Mouse (Mus musculus) adipocyte (in vitro differentiated cells): ENCODE results near the gene Tchhl1.

Experiments used
- DNase-seq: peaks from one replicate; pipeline ENCODE4 v3.0.0-alpha.2; 2016; ENCODE audit warnings: low spot score

Tchhl1 gene

GRCm38 (mm10) chr3:93504536-93505189 lies 36.1 kb downstream of the Tchhl1 start:
- no peak for DNase-seq

- DNase-seq = no peak
Measured at GRCm38 (mm10) chr3:93505960-93506863, 37.7 kb downstream of the Tchhl1 start.

GRCm38 (mm10) chr3:93506881-93507325 lies 38.3 kb downstream of the Tchhl1 start:
- DNase-seq = no peak

DNA sequence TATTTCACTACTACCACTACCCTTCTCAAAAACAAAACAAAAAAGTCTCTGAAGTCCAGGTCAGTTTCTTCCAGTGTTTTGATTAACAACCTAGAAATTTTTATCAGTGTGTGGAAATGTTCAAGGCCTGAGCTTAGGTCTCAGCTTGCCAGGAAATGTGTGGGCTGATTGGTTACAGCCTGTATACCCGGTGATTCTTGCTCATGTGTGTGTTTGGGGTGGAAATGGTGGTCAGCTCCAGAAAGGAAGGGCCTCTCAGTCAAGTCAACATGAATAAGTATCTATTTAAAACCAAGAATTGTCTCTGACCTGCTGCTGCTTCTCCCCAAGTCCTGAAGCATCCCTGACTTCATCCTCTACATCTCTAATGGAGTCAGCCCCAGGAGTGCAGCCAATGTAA lies 40.7 kb downstream of the Tchhl1 start:
- no peak for DNase-seq

- DNase-seq = no peak
Measured at GRCm38 (mm10) chr3:93511036-93511435, 42.5 kb downstream of the Tchhl1 start.

DNA sequence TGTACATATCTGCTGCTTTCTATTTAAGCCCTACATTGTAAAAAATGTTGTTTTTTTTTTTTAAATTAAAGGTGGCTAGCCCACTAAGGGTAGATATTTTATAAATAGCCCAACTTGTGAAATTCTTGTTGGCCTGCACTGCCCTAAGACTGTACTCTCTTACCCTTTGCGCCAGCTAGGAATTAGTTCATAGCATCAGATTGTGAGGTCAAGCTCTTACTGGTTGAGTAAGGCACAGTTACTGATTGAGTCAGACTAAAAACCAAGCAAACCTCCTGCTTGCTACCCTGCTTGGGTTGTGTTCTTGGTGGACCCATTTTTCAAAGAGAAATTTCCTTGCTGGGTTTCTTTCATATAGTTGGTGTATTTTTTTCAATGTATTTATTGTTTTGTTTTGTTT lies 43.2 kb downstream of the Tchhl1 start:
- DNase-seq = peak; percentile 75

GRCm38 (mm10) chr3:93512386-93513101 lies 44.0 kb downstream of the Tchhl1 start:
- peak; percentile 55 for DNase-seq

DNA sequence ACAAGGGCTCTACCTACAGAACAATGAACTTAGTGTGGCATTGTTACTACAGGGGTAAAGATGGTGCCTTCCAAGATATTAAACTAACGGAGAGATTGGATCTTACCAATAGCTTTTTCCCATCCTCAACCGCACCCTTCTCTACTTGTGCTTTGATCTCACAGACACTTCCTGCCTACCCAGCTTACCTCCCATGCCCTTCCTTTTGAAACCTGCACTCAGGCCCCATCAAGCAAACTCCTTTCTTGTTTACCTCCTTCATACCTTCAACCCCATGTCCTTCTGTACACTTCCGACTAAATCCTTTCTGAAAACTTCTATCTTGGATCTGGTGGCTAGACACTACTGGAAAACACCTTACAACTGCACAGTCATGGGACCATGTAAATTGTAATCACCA lies 46.1 kb downstream of the Tchhl1 start:
- no peak for DNase-seq

DNA sequence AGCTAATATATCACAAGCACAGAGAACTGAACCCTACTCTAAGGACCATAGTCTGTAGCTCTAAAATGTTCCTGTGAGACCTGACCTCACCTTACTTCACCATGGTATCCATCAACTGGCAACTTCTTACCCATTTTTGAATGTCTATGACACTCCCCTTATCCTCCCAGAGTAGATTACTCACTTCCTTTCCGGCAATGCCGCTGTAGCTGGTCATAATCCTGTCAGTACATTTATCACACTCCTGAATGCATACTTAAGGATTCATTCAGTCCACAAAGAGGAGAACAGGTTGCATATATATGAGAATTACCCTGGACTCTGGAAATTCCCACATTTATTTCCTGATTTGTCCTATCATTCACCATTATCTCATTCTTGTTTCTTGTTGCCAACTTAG lies 48.8 kb downstream of the Tchhl1 start:
- no peak for DNase-seq

DNA sequence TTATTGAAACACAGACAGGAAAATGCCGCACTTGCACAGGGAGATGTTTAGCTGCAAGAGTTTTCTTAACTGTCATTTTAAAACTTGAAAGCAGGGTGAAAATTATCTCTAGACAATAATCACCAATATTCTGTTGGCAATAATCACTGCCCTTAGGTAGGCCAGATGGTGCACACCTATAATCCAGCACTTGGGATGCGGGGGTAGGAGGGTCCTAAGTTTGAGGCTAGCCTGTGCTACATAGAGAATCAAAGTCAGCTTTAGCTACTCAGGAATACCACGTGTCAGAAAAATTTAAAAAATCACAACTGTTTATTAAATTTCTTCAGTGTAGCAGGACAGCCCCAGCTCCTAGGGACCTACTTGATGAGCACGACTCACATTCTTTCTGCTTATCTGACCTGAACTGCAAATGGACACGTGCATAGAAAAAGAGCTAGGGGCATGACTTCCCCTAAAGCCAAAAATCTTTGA lies 51.3 kb downstream of the Tchhl1 start:
- no peak for DNase-seq

DNA sequence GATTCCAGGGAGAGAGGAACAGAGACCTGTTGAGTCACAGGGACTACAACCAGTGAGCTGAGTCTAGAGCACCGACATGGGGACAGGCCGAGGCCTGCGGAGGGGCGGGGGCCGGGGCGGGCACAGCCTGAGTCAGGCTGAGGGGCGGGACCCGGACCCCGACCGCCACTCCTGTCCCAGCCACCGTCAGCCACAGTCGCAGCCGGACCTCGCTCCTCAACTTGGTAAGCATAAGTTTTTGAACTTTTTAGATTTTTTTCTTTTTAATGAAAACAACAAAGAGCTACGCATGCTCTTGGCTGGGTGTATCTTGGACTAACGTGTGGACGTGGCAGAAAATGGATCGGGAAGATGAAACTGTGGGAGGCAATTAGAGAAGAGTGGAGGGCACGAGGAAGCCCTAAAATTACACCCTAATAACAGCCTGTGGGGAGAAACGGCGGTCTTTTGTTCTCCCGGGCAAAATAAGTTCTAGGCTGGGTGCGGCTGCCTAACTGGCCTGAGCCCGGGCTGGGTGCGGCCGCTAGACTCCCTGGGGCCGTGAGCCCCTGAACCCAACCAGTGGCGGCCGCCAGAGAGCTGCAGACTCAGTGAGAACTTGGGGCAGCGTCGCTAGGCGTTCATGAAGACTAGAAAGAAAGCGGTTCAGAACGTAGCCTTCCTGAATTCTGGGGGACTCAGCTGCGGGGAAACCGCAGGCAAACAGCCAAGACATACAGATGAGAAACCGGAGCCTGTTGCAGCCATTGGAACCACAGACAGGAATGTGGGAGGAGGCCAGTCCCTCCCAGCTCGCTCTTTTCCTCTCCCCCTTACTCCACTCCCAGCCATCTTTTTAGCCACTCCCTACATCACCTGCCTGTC lies 52.0 kb downstream of the Tchhl1 start, which contains the start of gene S100a11:
S100a11 (plus strand) TSS at position 159 of the 864 bp plus-strand sequence.
- peak; percentile 79 for DNase-seq
